Mouse (Mus musculus): ENCODE results near the gene S100pbp. TPM values are rescaled to one million over a fixed set of nuclear protein-coding genes. Genes with fewer than 3 reads are reported as not detected.
A peak's percentile ranks its signal among the peaks of the same experiment; 100 is the strongest.

The S100pbp gene
- polyA plus RNA-seq, 1 experiment from 2014 or later, result 18.3 TPM

DNA sequence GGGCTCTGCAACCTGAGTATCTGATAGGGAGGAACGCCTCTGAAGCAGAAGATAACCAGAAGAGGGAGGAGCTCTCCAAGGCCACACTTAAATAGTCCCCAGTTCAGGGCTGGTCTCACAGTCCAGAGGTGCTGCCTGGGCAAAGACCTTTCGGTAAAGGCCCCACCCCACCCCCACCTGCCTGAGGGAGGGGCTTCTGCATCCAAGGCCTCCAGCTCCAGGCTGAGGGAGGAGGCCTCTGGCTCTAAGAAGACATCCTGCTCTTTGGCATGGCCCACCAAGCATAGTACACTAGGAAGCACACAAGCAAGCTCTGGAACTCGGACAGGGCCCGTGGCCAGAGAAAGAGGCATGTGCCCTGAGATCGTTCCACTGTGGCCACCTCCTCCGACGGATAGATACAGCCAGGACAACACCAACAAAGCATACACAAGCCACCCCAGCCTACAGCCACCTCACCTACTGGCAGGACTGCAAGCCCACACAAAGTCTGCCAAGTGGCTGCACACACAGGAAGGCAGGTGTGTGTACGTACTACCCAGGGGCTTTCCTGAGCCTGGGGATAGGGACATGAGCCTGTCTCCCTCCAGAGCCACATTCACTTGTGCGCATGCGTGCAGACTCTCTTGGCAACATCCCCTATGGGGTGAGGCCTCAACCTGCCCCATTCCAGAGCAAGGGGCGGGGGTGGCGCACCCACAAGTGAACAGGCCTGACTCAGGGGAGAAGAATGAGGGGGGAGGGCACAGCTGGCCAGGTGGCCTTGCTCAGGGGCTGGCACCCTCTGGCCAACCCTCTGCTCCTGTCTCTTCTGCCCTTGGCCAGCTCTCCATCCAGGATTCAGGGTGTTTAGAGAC is 42.3 kb upstream of the S100pbp start:
- Histone ChIP-seq H3K9me3 (ENCODE audit: control insufficient read depth, low read length) (no peaks in the 10 kb centered on the region), H3K4me2 (ENCODE audit: low read depth, low read length) (no peak overlapping the region), H3K36me3 (ENCODE audit: control insufficient read depth, insufficient read depth, low read length) (no peaks in the 10 kb centered on the region), H3K4me3 (ENCODE audit: low read depth, low read length) (no peak overlapping the region), H3K27ac (ENCODE audit: low read depth, low read length) (no peak overlapping the region), H3K27me3 (ENCODE audit: control insufficient read depth, insufficient read depth, low read length) (no peaks in the 10 kb centered on the region), H3K4me1 (ENCODE audit: control insufficient read depth, insufficient read depth, low read length) (peaks cover 11% of the 10 kb centered on the region; the same call in 1 of the 2 replicates), H3K9ac (replicated peaks; ENCODE audit: low read depth, low read length) (no peak overlapping the region)
- WGBS, result 75% methylated on average over 12 of the region's 12 CpGs
- ATAC-seq (ENCODE audit: low read depth), result no peak

DNA sequence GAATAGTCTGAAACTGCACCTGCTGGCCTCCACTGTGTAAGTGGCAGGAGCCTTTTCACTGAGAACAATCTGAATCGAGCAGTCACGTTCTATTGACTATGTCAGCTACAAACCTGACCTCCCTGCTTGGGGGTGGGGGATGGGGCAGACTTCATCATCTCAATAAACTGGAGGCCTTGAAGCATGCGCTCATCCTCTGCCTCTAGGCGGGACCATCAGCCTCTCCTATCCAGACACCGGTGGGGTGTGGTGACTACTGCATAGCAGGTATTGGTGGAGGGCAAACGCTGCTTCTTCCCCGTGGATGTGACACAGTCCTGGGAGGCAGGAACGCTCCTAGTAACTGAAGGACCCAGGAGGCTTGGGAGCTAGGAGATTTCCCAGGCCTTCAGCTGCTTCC is 41.4 kb upstream of the S100pbp start:
- no peak for ATAC-seq (ENCODE audit: low read depth)
- Histone ChIP-seq H3K36me3 (ENCODE audit: control insufficient read depth, insufficient read depth, low read length) (no peaks in the 10 kb centered on the region), H3K9ac (replicated peaks; ENCODE audit: low read depth, low read length) (no peak overlapping the region), H3K4me2 (ENCODE audit: low read depth, low read length) (no peak overlapping the region), H3K4me1 (ENCODE audit: control insufficient read depth, insufficient read depth, low read length) (peaks cover 17% of the 10 kb centered on the region), H3K4me3 (ENCODE audit: low read depth, low read length) (no peak overlapping the region), H3K27me3 (ENCODE audit: control insufficient read depth, insufficient read depth, low read length) (no peaks in the 10 kb centered on the region), H3K27ac (ENCODE audit: low read depth, low read length) (no peak overlapping the region), H3K9me3 (ENCODE audit: control insufficient read depth, low read length) (no peaks in the 10 kb centered on the region)
- WGBS, result 64% methylated on average over 8 of the region's 8 CpGs

DNA sequence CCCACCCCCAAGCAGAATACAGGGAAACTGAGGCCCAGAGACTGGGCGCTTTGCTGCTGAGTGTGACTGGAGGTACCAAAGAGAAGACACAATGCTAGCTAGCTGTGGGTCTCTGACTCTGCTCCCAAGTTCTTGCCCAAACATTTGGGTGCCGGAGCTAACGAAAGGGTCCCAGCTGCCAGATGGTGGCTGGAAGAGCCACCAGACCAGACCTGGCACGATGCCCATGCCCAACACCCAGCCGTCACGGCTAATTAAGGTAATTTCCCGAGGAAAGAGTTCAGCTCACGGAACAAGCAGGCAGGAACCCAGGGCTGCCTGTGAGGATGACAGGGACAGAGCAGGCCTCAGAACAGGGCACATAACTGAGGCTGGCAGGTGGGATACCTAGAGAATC is 38.5 kb upstream of the S100pbp start:
- H3K9ac ChIP-seq (replicated peaks; ENCODE audit: low read depth, low read length), result peak overlapping the region; percentile 65; the same call in 1 of the 2 replicates
- H3K4me2 ChIP-seq (ENCODE audit: low read depth, low read length), result peak overlapping the region; percentile 54
- no peak for ATAC-seq (ENCODE audit: low read depth)
- H3K36me3 ChIP-seq (ENCODE audit: control insufficient read depth, insufficient read depth, low read length), result peaks cover 17% of the 10 kb centered on the region; the same call in 1 of the 2 replicates
- H3K4me3 ChIP-seq (ENCODE audit: low read depth, low read length), result peak overlapping the region; percentile 37
- H3K27ac ChIP-seq (ENCODE audit: low read depth, low read length), result peak overlapping the region; percentile 36
- H3K9me3 ChIP-seq (ENCODE audit: control insufficient read depth, low read length), result no peaks in the 10 kb centered on the region
- peaks cover 27% of the 10 kb centered on the region for H3K4me1 ChIP-seq (ENCODE audit: control insufficient read depth, insufficient read depth, low read length)
- no peaks in the 10 kb centered on the region for H3K27me3 ChIP-seq (ENCODE audit: control insufficient read depth, insufficient read depth, low read length)
- 14% methylated on average over 8 of the region's 8 CpGs for WGBS

DNA sequence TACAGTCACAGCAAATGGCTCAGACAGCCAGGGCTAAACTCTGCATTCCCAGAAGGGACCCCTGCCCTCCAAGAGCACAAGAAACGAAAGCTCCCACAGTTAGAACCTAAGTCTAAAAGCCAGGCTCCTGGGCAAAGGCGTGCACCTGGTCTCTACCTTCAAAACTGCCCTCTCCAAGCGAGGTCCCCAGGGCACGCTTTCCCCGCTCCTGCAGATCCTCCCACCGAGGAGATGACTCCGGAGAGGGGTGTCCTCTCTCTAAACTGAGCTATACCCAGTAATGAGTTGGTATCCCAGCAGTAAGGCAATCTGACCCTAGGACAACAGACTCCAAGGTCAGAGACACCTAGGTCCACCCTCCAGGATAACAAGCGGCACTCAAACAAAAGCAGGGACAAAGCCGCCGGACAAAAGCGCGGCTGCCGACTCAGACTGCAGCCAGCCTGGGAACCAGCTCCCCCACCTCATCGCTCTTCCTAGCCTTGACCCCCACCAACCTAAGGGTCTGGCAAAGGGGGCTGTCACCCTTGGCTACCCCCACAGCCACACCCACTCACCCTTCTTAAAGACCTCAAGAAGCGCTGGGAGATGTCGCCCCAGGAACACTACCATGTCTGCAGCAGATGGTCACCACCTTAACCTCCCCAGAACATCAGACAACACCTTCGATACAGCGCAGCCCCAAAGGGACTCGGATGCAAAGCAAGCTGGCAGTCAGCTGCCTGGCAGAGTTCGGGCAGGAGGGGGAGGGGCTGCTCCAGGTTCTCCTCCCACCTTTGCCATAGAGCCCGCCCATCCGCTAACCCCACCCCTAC is 37.9 kb upstream of the S100pbp start:
- WGBS, result 7% methylated on average over 22 of the region's 22 CpGs
- peak overlapping the region; percentile 65 for H3K9ac ChIP-seq (replicated peaks; ENCODE audit: low read depth, low read length)
- H3K4me1 ChIP-seq (ENCODE audit: control insufficient read depth, insufficient read depth, low read length), result peaks cover 27% of the 10 kb centered on the region
- peak overlapping the region; percentile 54 for H3K4me2 ChIP-seq (ENCODE audit: low read depth, low read length)
- H3K36me3 ChIP-seq (ENCODE audit: control insufficient read depth, insufficient read depth, low read length), result peaks cover 18% of the 10 kb centered on the region; the same call in 1 of the 2 replicates
- peak overlapping the region; percentile 36 for H3K27ac ChIP-seq (ENCODE audit: low read depth, low read length)
- no peaks in the 10 kb centered on the region for H3K9me3 ChIP-seq (ENCODE audit: control insufficient read depth, low read length)
- peak; percentile 36; the same call in 1 of the 2 replicates for ATAC-seq (ENCODE audit: low read depth)
- no peaks in the 10 kb centered on the region for H3K27me3 ChIP-seq (ENCODE audit: control insufficient read depth, insufficient read depth, low read length)
- peak overlapping the region; percentile 37 for H3K4me3 ChIP-seq (ENCODE audit: low read depth, low read length)

DNA sequence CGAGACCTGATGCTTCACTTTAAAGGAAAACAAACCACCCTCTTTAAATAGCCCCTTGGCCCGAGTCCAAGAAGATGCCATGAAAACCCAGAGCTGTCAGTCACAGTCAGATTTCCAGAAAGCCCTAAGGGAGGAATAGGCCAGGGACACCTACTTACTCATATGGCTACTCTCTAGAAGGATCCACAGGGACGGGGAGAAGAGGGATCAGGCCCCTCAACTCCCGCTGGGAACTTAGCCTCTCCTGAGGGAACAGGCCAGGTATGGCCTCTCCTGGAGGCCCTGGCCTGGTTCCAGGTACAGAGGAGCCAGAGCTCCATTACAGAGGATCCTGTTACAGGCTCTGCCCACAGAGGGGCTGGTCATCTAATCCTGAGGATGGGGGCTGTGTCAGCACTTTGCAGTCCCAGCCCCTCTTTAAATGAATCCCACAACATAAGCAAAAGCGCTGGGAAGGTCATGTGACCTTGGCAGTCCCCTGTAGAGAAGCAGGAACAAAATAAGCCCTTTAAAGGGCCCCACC is 37.0 kb upstream of the S100pbp start:
- peaks cover 18% of the 10 kb centered on the region; the same call in 1 of the 2 replicates for H3K36me3 ChIP-seq (ENCODE audit: control insufficient read depth, insufficient read depth, low read length)
- WGBS, result 32% methylated on average over 5 of the region's 5 CpGs
- no peak for ATAC-seq (ENCODE audit: low read depth)
- no peaks in the 10 kb centered on the region for H3K27me3 ChIP-seq (ENCODE audit: control insufficient read depth, insufficient read depth, low read length)
- H3K9me3 ChIP-seq (ENCODE audit: control insufficient read depth, low read length), result no peaks in the 10 kb centered on the region
- H3K4me2 ChIP-seq (ENCODE audit: low read depth, low read length), result peak overlapping the region; percentile 54
- no peak overlapping the region for H3K27ac ChIP-seq (ENCODE audit: low read depth, low read length)
- peak overlapping the region; percentile 65; the same call in 1 of the 2 replicates for H3K9ac ChIP-seq (replicated peaks; ENCODE audit: low read depth, low read length)
- peaks cover 27% of the 10 kb centered on the region for H3K4me1 ChIP-seq (ENCODE audit: control insufficient read depth, insufficient read depth, low read length)
- peak overlapping the region; percentile 37 for H3K4me3 ChIP-seq (ENCODE audit: low read depth, low read length)

DNA sequence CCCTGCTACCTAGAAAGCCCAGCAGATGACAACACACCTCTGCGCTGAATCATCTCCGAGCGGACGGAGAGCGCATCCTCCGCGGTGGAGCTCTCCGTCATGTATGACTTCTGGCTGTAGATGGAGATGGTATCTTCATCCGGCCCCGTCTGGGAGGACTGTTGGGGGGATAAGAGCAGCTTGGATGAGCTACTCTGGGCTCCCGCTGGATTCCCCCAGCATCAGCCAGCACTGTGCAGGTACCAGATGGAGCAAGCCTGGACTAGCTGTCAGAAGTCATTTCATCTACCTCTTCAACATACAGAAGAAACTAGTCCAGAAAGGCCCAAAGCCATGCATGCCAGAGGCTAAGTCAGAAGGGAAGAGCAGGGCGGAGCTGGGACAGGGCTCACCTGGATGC is 35.8 kb upstream of the S100pbp start:
- Histone ChIP-seq H3K9ac (replicated peaks; ENCODE audit: low read depth, low read length) (no peak overlapping the region), H3K27me3 (ENCODE audit: control insufficient read depth, insufficient read depth, low read length) (no peaks in the 10 kb centered on the region), H3K4me1 (ENCODE audit: control insufficient read depth, insufficient read depth, low read length) (peaks cover 27% of the 10 kb centered on the region), H3K9me3 (ENCODE audit: control insufficient read depth, low read length) (no peaks in the 10 kb centered on the region), H3K4me2 (ENCODE audit: low read depth, low read length) (no peak overlapping the region), H3K27ac (ENCODE audit: low read depth, low read length) (no peak overlapping the region), H3K4me3 (ENCODE audit: low read depth, low read length) (no peak overlapping the region), H3K36me3 (ENCODE audit: control insufficient read depth, insufficient read depth, low read length) (peaks cover 26% of the 10 kb centered on the region)
- no peak for ATAC-seq (ENCODE audit: low read depth)
- 94% methylated on average over 12 of the region's 12 CpGs for WGBS

DNA sequence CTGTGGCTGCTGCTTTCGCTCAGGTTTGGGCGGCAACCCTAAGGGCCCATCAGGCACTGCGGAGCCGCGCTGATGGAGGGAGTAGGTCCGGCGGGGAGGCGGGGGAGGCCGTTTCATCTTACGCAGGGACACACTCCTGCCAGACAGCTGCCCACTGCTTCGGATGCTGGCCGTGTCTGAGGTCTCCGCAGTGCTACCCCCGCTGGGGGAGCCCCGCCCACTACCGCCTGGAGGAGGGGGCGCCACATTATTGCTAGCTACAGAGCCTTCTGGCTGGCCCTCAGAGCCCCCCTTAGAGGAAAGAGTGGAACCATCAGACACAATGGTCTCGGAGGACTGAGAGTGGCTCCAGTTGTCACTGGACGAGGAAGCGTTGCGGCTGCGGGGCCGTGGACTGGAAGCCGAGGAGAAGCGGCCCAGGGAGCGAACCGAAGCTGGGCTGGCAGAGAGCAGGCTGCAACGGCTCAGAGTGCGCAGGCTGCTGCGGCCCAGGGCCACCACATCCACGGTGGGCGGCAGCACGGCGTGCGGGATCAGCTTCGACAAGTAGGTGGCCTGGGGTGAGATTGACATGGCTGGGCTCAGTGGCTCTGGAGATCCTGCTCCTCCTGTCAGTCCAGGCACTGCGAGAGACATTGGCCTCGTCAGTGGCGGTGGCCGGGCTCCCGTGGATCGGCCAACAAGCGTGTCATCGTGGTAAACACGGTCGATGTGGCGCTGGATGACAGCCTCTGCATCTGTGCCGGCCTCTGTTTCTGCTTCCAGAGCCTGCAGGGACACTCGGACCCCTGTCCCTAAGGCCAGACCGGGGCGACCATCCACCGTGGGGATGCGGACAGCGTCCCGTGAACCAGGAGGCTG is 34.1 kb upstream of the S100pbp start:
- 21% methylated on average over 53 of the region's 55 CpGs for WGBS
- Histone ChIP-seq H3K9ac (replicated peaks; ENCODE audit: low read depth, low read length) (peak overlapping the region; percentile 43), H3K27me3 (ENCODE audit: control insufficient read depth, insufficient read depth, low read length) (no peaks in the 10 kb centered on the region), H3K27ac (ENCODE audit: low read depth, low read length) (no peak overlapping the region), H3K9me3 (ENCODE audit: control insufficient read depth, low read length) (no peaks in the 10 kb centered on the region), H3K4me2 (ENCODE audit: low read depth, low read length) (peak overlapping the region; percentile 44), H3K36me3 (ENCODE audit: control insufficient read depth, insufficient read depth, low read length) (peaks cover 41% of the 10 kb centered on the region), H3K4me1 (ENCODE audit: control insufficient read depth, insufficient read depth, low read length) (peaks cover 27% of the 10 kb centered on the region), H3K4me3 (ENCODE audit: low read depth, low read length) (peak overlapping the region; percentile 15; the same call in 1 of the 2 replicates)
- no peak for ATAC-seq (ENCODE audit: low read depth)

Data from neural tube, embryonic 14.5 days (tissue).